Mouse (Mus musculus): ENCODE results near the gene Pard3.

The Pard3 gene

GRCm38 (mm10) chr8:127438625-127439391 lies 375.1 kb downstream of the Pard3 start:
- peak; percentile 22 for DNase-seq (ENCODE audit: low spot score)

GRCm38 (mm10) chr8:127439392-127440160 lies 375.9 kb downstream of the Pard3 start:
- DNase-seq (ENCODE audit: low spot score) = no peak

GRCm38 (mm10) chr8:127440161-127440833 lies 376.6 kb downstream of the Pard3 start:
- DNase-seq (ENCODE audit: low spot score) = no peak

- DNase-seq (ENCODE audit: low spot score) = peak; percentile 38
Measured at GRCm38 (mm10) chr8:127440834-127441485, 377.3 kb downstream of the Pard3 start.

- DNase-seq (ENCODE audit: low spot score) = no peak
Measured at GRCm38 (mm10) chr8:127447401-127447800, 383.7 kb downstream of the Pard3 start.

- DNase-seq (ENCODE audit: low spot score) = no peak
Measured at GRCm38 (mm10) chr8:127449066-127449840, 385.6 kb downstream of the Pard3 start.

GRCm38 (mm10) chr8:127450954-127451668 lies 387.4 kb downstream of the Pard3 start:
- DNase-seq (ENCODE audit: low spot score) = no peak

GRCm38 (mm10) chr8:127452364-127452763 lies 388.7 kb downstream of the Pard3 start:
- no peak for DNase-seq (ENCODE audit: low spot score)

- DNase-seq (ENCODE audit: low spot score) = no peak
Measured at GRCm38 (mm10) chr8:127457901-127458300, 394.2 kb downstream of the Pard3 start.

GRCm38 (mm10) chr8:127461173-127461572 lies 397.5 kb downstream of the Pard3 start:
- DNase-seq (ENCODE audit: low spot score) = no peak

GRCm38 (mm10) chr8:127462378-127462935 lies 398.8 kb downstream of the Pard3 start:
- no peak for DNase-seq (ENCODE audit: low spot score)

- no peak for DNase-seq (ENCODE audit: low spot score)
Measured at GRCm38 (mm10) chr8:127464300-127464699, 400.6 kb downstream of the Pard3 start.

GRCm38 (mm10) chr8:127472204-127472603 lies 408.5 kb downstream of the Pard3 start:
- no peak for DNase-seq (ENCODE audit: low spot score)

GRCm38 (mm10) chr8:127480003-127480402 lies 416.3 kb downstream of the Pard3 start:
- DNase-seq (ENCODE audit: low spot score) = no peak

GRCm38 (mm10) chr8:127485618-127486017 lies 421.9 kb downstream of the Pard3 start:
- DNase-seq (ENCODE audit: low spot score) = no peak

GRCm38 (mm10) chr8:127491963-127492362 lies 428.3 kb downstream of the Pard3 start:
- DNase-seq (ENCODE audit: low spot score) = no peak

- DNase-seq (ENCODE audit: low spot score) = peak; percentile 23
Measured at GRCm38 (mm10) chr8:127495226-127495780, 431.6 kb downstream of the Pard3 start.

- DNase-seq (ENCODE audit: low spot score) = no peak
Measured at GRCm38 (mm10) chr8:127498997-127499719, 435.5 kb downstream of the Pard3 start.

- DNase-seq (ENCODE audit: low spot score) = no peak
Measured at GRCm38 (mm10) chr8:127499720-127500114, 436.0 kb downstream of the Pard3 start.
